Mouse (Mus musculus): ENCODE data around the gene Crtac1. TPM values are rescaled to one million over a fixed set of nuclear protein-coding genes. Genes with fewer than 3 reads are reported as not detected.

The Crtac1 gene
- polyA plus RNA-seq, 1 experiment from 2014 or later, result 4.0 TPM

GRCm38 (mm10) chr19:42384981-42385598 is 46.5 kb downstream of the Crtac1 start:
- 6% methylated on average over 15 of the region's 15 CpGs for WGBS

GRCm38 (mm10) chr19:42380981-42381373 is 50.6 kb downstream of the Crtac1 start:
- Histone ChIP-seq H3K27ac (ENCODE audit: low read depth, low read length) (no peak overlapping the region), H3K4me3 (ENCODE audit: low read depth, low read length) (peak overlapping the region; percentile 36)
- peak; percentile 69 for DNase-seq (ENCODE audit: low spot score)

More at GRCm38 (mm10) chr19:42384981-42385598, 46.5 kb downstream of the Crtac1 start:
- H3K4me1 ChIP-seq (replicated peaks; ENCODE audit: control insufficient read depth, insufficient read depth, low read length), result peaks cover 6% of the 10 kb centered on the region; the same call in 1 of the 2 replicates
- no peak overlapping the region for H3K9ac ChIP-seq (ENCODE audit: low read length)
- no peak for DNase-seq (ENCODE audit: low spot score)
- peaks cover 3% of the 10 kb centered on the region; the same call in 1 of the 2 replicates for H3K27me3 ChIP-seq (ENCODE audit: control insufficient read depth, insufficient read depth, low read length)
- H3K4me2 ChIP-seq (ENCODE audit: low read depth, low read length, severe bottlenecking), result peak overlapping the region; percentile 24; the same call in 1 of the 2 replicates
- H3K27ac ChIP-seq (ENCODE audit: low read depth, low read length), result no peak overlapping the region
- no peak for ATAC-seq (replicated peaks; ENCODE audit: low FRiP score)
- H3K36me3 ChIP-seq (ENCODE audit: control insufficient read depth, insufficient read depth, low read length), result no peaks in the 10 kb centered on the region
- H3K4me3 ChIP-seq (ENCODE audit: low read depth, low read length), result no peak overlapping the region
- no peaks in the 10 kb centered on the region for H3K9me3 ChIP-seq (ENCODE audit: control insufficient read depth, low read length)

GRCm38 (mm10) chr19:42380321-42380980 is 51.1 kb downstream of the Crtac1 start:
- peak; percentile 51 for ATAC-seq (replicated peaks; ENCODE audit: low FRiP score)
- peaks cover 6% of the 10 kb centered on the region; the same call in 1 of the 2 replicates for H3K27me3 ChIP-seq (ENCODE audit: control insufficient read depth, insufficient read depth, low read length)
- H3K27ac ChIP-seq (ENCODE audit: low read depth, low read length), result no peak overlapping the region

More at GRCm38 (mm10) chr19:42380981-42381373, 50.6 kb downstream of the Crtac1 start:
- peak overlapping the region; percentile 68 for H3K4me2 ChIP-seq (ENCODE audit: low read depth, low read length, severe bottlenecking)
- WGBS, result under 1% methylated on average over 13 of the region's 13 CpGs
- H3K27me3 ChIP-seq (ENCODE audit: control insufficient read depth, insufficient read depth, low read length), result peaks cover 6% of the 10 kb centered on the region; the same call in 1 of the 2 replicates
- H3K36me3 ChIP-seq (ENCODE audit: control insufficient read depth, insufficient read depth, low read length), result no peaks in the 10 kb centered on the region
- peak overlapping the region; percentile 57 for H3K9ac ChIP-seq (ENCODE audit: low read length)
- peak; percentile 71 for ATAC-seq (replicated peaks; ENCODE audit: low FRiP score)
- peaks cover 10% of the 10 kb centered on the region; the same call in 1 of the 2 replicates for H3K4me1 ChIP-seq (replicated peaks; ENCODE audit: control insufficient read depth, insufficient read depth, low read length)
- H3K9me3 ChIP-seq (ENCODE audit: control insufficient read depth, low read length), result no peaks in the 10 kb centered on the region

GRCm38 (mm10) chr19:42379798-42380197 is 51.8 kb downstream of the Crtac1 start:
- no peak overlapping the region for H3K27ac ChIP-seq (ENCODE audit: low read depth, low read length)
- no peak overlapping the region for H3K9ac ChIP-seq (ENCODE audit: low read length)
- WGBS, result 43% methylated on average over 8 of the region's 8 CpGs
- no peaks in the 10 kb centered on the region for H3K36me3 ChIP-seq (ENCODE audit: control insufficient read depth, insufficient read depth, low read length)
- no peak for ATAC-seq (replicated peaks; ENCODE audit: low FRiP score)
- peaks cover 10% of the 10 kb centered on the region; the same call in 1 of the 2 replicates for H3K4me1 ChIP-seq (replicated peaks; ENCODE audit: control insufficient read depth, insufficient read depth, low read length)
- no peak for DNase-seq (ENCODE audit: low spot score)
- no peak overlapping the region for H3K4me3 ChIP-seq (ENCODE audit: low read depth, low read length)
- H3K9me3 ChIP-seq (ENCODE audit: control insufficient read depth, low read length), result no peaks in the 10 kb centered on the region
- no peak overlapping the region for H3K4me2 ChIP-seq (ENCODE audit: low read depth, low read length, severe bottlenecking)
- peaks cover 6% of the 10 kb centered on the region; the same call in 1 of the 2 replicates for H3K27me3 ChIP-seq (ENCODE audit: control insufficient read depth, insufficient read depth, low read length)

More at GRCm38 (mm10) chr19:42380321-42380980, 51.1 kb downstream of the Crtac1 start:
- 1% methylated on average over 26 of the region's 26 CpGs for WGBS
- Histone ChIP-seq H3K9me3 (ENCODE audit: control insufficient read depth, low read length) (no peaks in the 10 kb centered on the region), H3K36me3 (ENCODE audit: control insufficient read depth, insufficient read depth, low read length) (no peaks in the 10 kb centered on the region), H3K4me1 (replicated peaks; ENCODE audit: control insufficient read depth, insufficient read depth, low read length) (peaks cover 10% of the 10 kb centered on the region; the same call in 1 of the 2 replicates), H3K4me3 (ENCODE audit: low read depth, low read length) (peak overlapping the region; percentile 36), H3K4me2 (ENCODE audit: low read depth, low read length, severe bottlenecking) (peak overlapping the region; percentile 68), H3K9ac (ENCODE audit: low read length) (peak overlapping the region; percentile 57)
- peak; percentile 75 for DNase-seq (ENCODE audit: low spot score)

- Histone ChIP-seq H3K27me3 (ENCODE audit: control insufficient read depth, insufficient read depth, low read length) (peaks cover 6% of the 10 kb centered on the region; the same call in 1 of the 2 replicates), H3K27ac (ENCODE audit: low read depth, low read length) (no peak overlapping the region), H3K36me3 (ENCODE audit: control insufficient read depth, insufficient read depth, low read length) (no peaks in the 10 kb centered on the region), H3K4me3 (ENCODE audit: low read depth, low read length) (no peak overlapping the region), H3K9me3 (ENCODE audit: control insufficient read depth, low read length) (no peaks in the 10 kb centered on the region), H3K4me1 (replicated peaks; ENCODE audit: control insufficient read depth, insufficient read depth, low read length) (peaks cover 10% of the 10 kb centered on the region; the same call in 1 of the 2 replicates), H3K9ac (ENCODE audit: low read length) (no peak overlapping the region), H3K4me2 (ENCODE audit: low read depth, low read length, severe bottlenecking) (no peak overlapping the region)
- WGBS, result 82% methylated on average over 3 of the region's 3 CpGs
- ATAC-seq (replicated peaks; ENCODE audit: low FRiP score) (no peak), DNase-seq (ENCODE audit: low spot score) (no peak)
Observed at GRCm38 (mm10) chr19:42377206-42377605, 54.4 kb downstream of the Crtac1 start.

- Histone ChIP-seq H3K9ac (ENCODE audit: low read length) (no peak overlapping the region), H3K4me3 (ENCODE audit: low read depth, low read length) (no peak overlapping the region), H3K36me3 (ENCODE audit: control insufficient read depth, insufficient read depth, low read length) (no peaks in the 10 kb centered on the region), H3K27me3 (ENCODE audit: control insufficient read depth, insufficient read depth, low read length) (no peaks in the 10 kb centered on the region), H3K9me3 (ENCODE audit: control insufficient read depth, low read length) (no peaks in the 10 kb centered on the region), H3K4me1 (replicated peaks; ENCODE audit: control insufficient read depth, insufficient read depth, low read length) (no peaks in the 10 kb centered on the region), H3K27ac (ENCODE audit: low read depth, low read length) (no peak overlapping the region), H3K4me2 (ENCODE audit: low read depth, low read length, severe bottlenecking) (no peak overlapping the region)
- ATAC-seq (replicated peaks; ENCODE audit: low FRiP score), result no peak
- 89% methylated on average over 4 of the region's 4 CpGs for WGBS
- no peak for DNase-seq (ENCODE audit: low spot score)
Observed at GRCm38 (mm10) chr19:42363551-42363950, 68.0 kb downstream of the Crtac1 start.

GRCm38 (mm10) chr19:42358406-42358805 is 73.2 kb downstream of the Crtac1 start:
- no peaks in the 10 kb centered on the region for H3K9me3 ChIP-seq (ENCODE audit: control insufficient read depth, low read length)
- 60% methylated on average over 7 of the region's 7 CpGs for WGBS
- H3K4me3 ChIP-seq (ENCODE audit: low read depth, low read length), result no peak overlapping the region
- no peaks in the 10 kb centered on the region for H3K4me1 ChIP-seq (replicated peaks; ENCODE audit: control insufficient read depth, insufficient read depth, low read length)
- H3K36me3 ChIP-seq (ENCODE audit: control insufficient read depth, insufficient read depth, low read length), result no peaks in the 10 kb centered on the region
- no peaks in the 10 kb centered on the region for H3K27me3 ChIP-seq (ENCODE audit: control insufficient read depth, insufficient read depth, low read length)
- no peak for ATAC-seq (replicated peaks; ENCODE audit: low FRiP score)
- H3K4me2 ChIP-seq (ENCODE audit: low read depth, low read length, severe bottlenecking), result no peak overlapping the region
- no peak for DNase-seq (ENCODE audit: low spot score)
- H3K9ac ChIP-seq (ENCODE audit: low read length), result no peak overlapping the region
- H3K27ac ChIP-seq (ENCODE audit: low read depth, low read length), result no peak overlapping the region

GRCm38 (mm10) chr19:42356854-42357253 is 74.7 kb downstream of the Crtac1 start:
- Histone ChIP-seq H3K27ac (ENCODE audit: low read depth, low read length) (no peak overlapping the region), H3K27me3 (ENCODE audit: control insufficient read depth, insufficient read depth, low read length) (no peaks in the 10 kb centered on the region), H3K4me3 (ENCODE audit: low read depth, low read length) (no peak overlapping the region), H3K4me1 (replicated peaks; ENCODE audit: control insufficient read depth, insufficient read depth, low read length) (no peaks in the 10 kb centered on the region), H3K4me2 (ENCODE audit: low read depth, low read length, severe bottlenecking) (no peak overlapping the region), H3K36me3 (ENCODE audit: control insufficient read depth, insufficient read depth, low read length) (no peaks in the 10 kb centered on the region), H3K9me3 (ENCODE audit: control insufficient read depth, low read length) (no peaks in the 10 kb centered on the region), H3K9ac (ENCODE audit: low read length) (no peak overlapping the region)
- ATAC-seq (replicated peaks; ENCODE audit: low FRiP score) (no peak), DNase-seq (ENCODE audit: low spot score) (no peak)
- 91% methylated on average over 5 of the region's 5 CpGs for WGBS
